Mouse (Mus musculus): Measurements from ENCODE around the gene Hk1.

Gene Hk1

DNA sequence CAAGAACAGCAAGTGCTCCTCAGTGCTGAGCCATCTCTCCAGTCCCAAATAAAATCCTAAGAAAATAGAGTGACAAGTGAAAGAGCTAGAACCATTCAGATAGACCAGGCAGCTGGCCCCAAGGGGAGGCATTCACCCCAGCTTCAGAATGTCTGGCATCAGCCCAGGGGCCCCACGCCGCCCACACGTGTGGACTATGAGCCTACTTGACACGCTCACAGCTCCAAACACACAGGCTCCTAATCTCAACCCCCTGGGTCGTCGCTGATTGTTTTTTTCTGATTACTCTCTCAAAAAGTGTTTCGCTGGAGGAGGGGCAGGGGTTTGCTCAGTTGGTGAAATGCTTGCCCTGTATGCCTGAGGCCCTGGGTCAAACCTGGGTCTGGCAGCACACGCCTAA lies 63.2 kb downstream of the Hk1 start:
- no peak for DNase-seq

DNA sequence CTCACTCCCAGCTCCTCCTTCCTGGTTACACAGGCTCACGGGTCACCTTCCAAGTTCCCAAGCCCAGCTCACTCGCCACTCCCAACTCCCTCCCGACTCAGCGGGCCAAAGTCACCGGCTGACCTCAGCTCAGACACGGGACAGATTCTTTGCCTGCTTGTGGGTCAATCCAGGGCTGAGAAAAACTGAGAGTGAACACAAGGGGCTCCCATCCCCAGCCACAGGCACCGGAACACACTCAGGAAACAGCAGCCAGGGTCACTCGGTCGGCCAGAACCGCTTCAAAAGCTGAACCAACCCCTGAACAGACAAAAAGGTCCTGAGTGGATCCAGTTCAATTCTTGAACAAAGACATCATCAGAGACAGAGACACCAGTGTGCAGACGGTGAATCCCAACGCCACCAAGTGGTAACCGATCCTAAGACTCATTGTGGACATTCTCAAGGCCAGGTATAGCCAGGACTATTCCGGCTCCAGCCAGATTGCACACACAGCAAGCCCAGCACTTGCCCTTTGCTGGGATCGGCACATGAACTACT lies 65.8 kb downstream of the Hk1 start:
- peak in 1 of 2 experiments; percentile 31 for DNase-seq

DNA sequence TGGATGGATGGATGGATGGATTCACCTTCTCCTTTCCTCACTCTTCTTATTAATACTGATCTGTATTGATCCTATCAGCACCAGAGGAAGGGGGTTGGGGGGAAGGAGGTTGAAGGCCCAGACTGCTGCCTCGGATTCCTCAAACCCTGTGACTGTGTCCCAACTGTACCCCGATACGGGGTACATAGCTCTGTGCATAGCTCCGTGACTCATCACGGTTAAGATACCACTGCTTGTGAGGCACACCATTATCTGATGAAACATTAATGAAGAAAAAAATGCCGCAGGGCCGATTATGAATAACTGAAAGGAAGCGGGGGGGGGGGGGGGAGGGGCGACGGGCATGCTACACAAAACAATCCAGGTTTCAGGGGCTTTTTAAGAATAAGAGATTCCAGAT lies 66.6 kb downstream of the Hk1 start:
- DNase-seq = no peak

DNA sequence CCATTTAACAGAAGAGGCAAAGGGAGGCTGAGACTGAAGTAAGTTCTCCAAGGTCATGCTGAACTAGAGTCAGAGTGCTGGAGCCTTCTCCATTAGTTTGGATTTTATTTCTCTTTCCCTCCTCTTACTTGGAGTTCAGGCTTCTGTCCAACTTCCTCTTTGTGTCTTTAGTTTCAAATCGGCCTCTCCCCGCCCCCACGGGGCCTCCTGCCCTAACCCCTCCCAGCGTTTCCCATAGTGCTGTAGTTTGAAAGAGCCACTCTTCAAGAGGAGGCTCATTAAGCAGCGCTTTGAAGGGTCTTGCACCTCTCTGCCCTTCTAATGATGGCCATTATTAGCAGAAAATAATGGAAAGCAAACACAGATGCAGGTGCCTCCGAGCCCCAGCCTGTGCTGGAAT lies 68.2 kb downstream of the Hk1 start:
- DNase-seq = peak; percentile 72 to 79

DNA sequence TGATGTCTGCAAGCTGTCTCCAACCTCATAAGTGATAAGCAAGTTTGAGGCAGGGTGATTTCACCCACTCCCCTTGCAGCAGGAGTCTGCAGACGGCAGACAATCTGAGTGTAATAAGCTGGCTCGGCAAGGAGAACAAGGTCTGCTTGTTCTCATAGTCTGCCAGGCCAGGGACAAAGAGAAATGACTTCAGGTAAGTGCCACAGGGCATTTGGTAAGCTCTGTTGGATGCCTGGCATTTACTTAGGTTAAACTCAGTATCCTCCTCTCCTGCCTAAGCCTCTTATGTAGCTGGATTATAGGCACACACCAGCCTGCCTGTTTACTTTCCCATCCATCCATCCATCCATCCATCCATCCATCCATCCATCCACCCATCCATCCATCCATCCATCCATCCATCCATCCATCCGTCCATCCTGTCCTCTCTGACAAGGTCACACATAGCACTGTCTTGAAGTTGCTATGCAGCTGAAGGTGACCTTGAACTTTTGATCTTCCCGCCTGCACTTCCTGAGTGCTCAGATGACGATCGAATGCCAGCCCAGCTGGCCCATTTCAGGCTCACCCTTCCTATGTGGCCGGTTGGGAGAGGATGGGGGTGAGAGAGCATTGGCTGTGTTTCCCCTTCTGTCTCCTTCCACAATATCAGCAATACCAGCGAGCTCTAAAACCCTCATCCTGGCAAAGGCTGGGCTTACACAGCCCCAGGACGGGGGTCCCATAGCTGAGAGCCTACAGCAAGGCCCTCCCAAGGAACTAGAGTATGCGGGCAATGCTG lies 69.3 kb downstream of the Hk1 start:
- peak in 1 of 2 experiments; percentile 33 for DNase-seq

DNA sequence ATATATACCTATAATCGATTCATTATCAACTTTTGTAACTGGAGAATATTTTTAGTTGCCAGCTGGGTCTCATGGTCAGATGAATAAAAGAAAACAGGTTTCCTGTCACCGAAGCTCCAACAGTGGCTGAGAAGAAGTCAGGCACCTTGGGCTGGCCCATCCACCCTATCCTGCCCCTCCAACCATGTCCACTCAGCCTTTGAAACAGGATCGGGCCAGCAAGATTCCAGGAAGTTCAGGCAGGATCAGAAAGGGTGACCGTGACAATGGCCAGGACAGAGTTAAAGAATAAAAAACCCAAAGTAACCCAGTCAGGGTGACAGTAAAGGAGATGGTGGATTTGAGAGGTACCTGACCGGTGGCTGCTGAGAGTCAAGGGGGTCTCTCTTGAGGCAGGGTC lies 70.1 kb downstream of the Hk1 start:
- DNase-seq = no peak

DNA sequence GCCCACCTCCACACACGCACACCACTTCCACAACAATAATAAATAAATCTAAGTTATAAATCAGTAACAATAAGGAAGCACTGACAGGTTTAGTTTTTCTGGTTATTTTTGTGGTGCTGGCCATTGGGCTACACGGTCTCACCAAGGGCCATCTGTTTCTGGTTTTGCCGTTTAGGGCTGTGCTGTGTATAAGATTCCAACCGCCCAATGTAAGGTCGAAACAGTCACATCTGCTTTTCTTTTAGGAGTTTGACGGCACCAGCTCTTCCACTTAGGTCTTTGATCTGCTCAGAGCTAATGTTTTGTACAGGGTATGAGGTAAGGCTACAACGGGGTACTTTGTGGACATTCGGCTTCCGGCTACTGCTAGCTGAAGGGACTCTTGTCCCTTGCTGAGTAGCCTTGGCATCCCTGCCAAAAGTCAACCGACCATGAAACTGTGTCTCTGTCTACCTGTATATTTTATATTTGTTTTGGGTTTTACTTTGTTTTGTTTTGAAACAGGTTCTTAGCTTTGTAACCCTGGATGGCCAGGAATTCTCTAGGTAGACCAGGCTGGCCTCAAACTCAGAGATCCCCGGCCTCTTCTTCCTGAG lies 70.7 kb downstream of the Hk1 start:
- DNase-seq = no peak

DNA sequence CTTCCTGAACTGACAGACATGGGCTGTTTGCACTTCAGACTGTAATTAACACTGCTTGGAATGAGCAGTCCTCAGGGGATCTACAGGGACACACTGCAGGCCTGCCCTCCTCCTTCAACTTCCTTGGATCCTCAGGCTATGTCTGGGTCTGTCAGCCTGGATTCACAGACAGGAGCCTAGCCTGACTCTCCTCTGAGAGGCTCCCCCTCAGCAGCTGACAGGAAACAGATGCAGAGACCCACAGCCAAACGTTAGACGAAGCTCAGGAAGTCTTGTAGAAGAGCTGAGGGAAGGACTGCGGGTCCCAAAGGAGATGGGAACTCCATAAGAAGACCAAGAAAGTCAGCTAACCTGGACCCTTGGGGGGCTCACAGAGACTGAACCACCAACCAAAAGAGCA lies 73.2 kb downstream of the Hk1 start:
- DNase-seq = no peak

DNA sequence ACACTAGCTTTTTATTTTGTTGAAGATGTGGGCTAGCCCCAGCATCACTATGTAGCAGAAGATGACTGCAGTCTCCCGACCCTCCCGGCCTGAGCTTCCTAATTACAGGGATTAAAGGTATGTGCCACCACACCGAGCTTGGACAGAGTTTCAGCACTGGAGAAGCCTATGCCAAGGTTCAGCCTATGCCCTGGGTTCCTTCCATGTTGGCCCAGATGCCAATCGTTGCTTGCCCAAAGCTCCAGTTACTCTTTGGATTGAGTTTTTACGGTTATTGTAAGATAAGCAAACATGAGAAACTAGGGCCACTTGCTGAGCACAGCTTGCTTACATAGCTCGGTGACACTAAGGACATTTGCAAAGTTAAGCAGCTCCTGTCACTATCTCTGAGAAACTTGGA lies 74.6 kb downstream of the Hk1 start:
- DNase-seq = no peak

DNA sequence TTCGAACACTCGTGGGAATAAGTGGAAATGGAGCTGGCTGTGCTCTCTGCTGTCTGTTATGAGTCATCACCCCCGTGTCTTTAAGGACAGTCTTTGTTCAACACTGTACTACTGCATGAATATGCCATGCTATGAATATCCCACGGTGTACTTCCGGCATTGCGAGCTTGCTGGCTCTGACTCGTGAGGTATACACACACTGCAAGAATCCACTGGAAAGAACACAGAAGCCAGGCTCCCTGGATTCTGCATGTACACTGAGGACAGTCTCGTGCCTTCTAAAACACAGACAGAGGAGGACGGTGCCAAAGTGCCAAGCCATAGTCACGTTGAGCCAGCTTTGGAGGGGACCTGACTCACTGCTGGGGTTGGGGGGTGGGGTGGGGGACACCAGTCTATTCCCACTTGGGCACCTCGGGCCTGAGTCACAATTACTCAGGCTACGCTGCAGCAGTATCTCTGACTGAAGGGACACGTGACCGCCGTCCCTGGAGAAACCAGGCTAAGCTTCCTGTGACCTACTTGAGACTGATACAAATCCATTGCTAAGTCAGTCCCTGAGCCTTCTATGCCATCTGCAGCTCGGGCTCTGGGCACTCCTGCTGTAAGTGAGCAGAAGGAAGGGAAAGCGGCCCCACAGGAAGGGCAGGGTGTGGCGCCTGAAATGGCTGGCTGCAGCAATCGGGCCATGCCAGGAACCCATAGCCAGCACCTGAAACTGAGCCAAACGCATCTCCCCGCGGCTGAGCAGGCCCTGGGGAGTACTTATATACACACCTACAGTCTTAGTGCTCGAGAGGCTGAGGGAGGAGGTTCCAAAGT lies 79.5 kb downstream of the Hk1 start:
- peak; percentile 45 to 76 for DNase-seq

DNA sequence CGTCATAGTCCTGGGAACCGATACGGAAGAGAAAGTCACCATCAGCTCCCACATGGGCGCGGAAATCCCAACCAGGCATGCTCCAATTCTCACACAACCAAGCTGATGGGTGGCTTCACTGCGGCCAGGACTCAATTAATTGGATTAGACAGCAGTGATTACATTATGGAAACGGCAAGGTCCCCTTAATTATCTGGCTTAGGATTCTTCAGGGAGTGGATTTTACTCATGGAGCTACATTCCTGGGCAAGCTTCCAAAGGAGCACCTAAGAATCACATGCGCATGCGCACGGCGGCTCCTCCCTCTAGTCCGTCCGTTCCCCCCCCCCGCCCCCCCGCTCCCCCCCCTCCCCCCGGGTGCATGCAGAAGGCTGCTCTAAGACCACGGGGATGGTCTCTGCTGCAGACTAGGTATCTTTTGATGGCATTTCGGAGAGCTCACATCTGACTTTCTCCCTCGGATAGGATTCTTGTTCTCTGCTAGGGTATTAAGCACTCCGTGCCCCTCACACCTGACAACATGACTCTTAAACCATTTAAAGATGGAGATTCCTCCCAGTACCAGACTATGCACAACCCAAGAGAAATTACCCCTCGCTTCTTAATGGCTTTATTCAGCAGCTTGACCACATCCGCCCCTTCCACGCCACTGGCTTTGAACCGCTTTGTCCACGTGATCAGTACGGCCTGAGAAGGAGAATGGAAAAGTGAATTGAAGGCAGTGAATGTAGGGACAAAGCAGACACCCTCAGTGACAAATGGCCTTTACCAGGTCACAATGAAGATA lies 83.4 kb downstream of the Hk1 start:
- peak in 1 of 2 experiments; percentile 20 for DNase-seq

DNA sequence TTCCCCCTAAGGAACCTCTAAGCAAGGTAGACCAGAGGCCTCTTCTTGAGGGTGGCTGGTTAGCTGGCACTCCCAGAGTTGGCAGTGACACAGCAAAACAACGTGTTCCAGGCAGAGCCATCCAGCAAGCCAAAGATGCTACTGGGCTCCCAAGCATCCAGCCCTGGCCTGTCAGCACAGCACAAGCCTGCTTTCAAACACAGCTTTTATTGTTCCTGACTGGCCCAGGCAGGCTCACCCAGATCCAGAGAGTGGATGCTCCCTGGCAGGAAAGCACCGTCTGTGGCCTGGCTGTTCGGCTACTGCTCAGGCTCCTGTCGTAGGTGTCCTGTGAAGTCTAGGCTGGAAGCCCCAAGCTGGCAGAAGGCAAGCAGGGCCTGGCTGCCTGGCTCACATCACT lies 85.6 kb downstream of the Hk1 start:
- no peak for DNase-seq

DNA sequence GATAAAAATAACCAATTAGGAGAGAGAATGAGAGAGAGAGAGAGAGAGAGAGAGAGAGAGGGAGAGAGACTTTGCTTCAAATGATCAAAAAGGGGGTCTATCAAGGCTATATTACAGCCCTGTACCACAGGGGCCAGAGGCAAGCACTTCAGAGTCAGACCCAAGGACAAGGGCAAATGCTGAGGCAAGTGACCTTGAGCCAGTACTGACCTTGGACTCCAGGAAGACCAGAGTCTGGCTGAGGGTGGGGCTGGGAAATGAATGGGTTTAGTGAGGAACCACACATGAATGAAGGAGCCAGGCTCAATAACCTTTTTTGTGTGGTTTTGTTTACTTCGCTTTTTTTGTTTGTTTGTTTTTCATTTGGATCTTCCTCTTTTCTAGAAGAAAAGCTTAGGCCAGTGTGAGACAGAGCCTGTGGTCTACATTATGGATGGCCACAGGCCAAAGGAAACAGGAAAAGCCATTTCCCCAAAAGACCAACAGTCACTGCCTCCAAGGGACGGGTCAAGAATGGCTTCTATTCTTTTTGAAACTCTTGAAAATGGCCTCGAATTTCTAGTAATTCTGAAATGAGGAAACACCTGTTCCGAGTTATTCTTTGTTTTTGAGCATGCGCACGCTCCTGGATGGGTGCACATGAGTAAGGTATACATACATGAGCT lies 92.1 kb downstream of the Hk1 start:
- no peak for DNase-seq

DNA sequence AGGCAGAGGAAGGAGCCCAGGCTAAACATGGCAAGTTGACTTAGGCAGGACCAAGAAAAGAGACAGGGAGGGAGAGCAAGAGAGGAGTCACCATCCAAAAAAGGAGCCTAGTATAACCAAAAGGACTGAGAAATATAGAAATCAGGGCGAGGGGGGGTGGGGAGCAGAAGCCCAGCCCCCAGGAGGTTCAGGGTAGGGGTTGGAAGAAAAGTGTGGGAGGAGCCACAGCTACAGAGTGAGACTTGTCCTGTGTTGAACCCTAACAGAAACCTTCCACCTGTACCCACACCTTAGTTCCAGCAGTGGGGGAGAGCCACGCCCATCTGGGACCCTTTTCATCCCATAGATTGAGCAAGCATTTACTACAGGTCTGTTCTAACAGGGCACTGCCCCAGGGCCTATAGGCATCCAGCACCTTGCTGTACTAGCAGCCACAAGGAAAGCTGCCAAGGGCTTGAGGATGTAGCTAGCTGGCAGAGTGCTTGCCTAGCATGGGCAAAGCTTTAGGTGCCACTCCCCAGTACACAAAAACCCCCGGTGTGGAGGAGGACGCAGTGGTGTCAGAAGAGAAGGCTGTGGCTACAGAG lies 96.4 kb downstream of the Hk1 start:
- DNase-seq = no peak

DNA sequence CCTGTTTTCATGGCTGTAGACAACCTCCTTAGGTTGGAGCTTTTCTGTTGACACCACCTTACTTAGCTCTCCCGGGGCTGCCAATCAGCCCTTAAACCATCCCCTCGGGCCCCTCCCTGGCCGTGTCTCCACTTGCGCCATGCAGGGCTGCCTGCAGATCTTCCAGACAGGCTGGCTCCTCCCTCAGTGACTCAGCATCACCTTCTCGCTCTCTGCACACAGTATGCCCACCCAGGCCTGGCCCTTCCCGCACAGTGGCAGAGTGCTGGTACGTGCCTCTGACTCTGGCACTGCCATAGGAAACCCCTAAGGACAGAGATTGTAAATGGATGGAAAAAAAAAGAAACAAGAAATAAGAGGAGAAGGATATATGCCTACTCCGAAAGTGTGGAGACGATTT lies 96.9 kb downstream of the Hk1 start:
- DNase-seq = no peak

DNA sequence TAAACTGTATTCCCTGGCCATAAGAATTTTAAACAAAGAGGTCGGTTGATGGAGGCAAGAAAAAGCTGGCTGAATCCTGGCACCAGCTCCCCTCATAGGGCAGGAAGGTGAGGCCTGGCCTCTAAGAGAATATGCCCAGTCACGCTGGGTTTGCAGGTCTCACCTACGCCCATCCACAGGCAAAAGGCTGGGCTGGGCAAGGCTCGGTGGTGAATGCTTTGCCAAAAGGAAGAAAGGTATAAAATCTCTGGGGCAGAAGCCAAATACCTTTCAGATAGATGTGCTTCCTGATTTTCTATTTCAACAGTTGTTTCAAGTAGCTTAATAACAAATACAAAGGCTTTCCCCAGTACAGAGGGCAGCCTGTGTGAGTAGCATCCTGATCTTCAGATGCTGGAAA lies 100.0 kb downstream of the Hk1 start:
- no peak for DNase-seq

DNA sequence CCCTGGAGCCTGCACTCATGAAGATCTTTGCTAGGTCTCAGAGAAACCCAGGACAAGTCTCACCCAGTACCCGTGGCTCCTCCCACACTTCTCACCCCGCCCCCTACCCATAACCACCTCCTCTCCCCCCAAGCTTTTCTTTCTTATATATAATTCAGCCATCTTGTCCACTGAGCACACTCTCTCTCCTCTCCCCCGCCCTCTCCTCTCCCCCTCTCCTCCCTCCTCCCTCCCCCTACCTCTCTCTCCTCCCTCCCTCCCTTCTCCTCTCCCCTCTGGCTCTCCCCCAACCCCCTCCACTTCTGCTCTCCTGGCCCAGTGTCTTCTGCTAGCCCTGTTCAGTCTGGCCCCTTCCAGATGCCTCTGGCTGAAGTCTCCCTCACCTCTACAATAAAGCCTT lies 100.6 kb downstream of the Hk1 start:
- DNase-seq = no peak

DNA sequence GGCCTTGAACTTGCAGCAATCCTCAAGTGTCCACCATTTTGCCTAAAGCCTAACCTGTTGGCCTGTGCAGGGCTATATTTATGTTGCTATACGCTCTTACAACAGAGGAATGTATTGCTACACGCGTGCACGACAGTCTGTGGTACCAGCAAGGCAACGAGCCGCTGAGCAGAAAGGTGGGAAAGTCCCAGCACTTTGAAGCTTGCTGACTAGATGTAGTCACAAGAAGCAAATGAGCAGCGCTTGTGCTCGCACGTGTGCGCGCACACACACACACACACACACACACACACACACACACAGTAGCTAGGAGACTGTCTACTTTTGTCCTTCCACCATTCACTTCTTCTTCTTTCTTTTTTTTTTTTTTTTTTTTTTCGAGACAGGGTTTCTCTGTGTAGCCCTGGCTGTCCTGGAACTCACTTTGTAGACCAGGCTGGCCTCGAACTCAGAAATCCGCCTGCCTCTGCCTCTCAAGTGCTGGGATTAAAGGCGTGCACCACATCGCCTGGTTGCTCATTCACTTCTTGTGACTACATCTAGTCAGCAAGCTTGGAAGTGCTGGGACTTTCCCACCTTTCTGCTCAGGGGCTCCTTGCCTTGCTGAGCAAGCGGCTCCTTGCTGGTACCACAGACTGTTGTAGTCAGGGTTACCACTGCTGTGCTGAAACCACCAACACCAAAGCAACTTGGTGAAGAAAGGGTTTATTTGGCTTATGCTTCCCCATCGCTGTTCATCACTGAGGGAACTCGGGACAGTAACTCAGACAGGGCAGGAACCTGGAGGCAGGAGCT lies 102.0 kb downstream of the Hk1 start:
- no peak for DNase-seq

DNA sequence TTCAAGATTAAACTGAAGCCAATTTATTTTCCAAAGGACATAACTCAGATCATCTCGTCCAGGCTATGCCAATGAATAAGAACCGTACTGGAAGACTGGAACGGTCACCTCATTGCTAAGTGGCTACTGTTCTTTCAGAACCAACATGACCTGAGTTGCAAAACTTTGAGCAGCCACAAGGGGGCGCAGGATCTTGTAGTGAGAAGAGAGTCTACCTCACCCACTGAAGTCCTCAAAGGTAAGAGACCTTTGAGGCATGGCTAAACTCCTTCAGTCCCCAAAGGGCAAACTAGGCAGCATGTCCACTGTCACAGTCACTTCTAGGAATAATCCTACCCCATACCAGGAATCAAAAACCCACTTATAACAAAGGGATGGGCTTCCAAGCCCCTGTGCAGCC lies 104.5 kb downstream of the Hk1 start:
- peak; percentile 73 to 86 for DNase-seq

DNA sequence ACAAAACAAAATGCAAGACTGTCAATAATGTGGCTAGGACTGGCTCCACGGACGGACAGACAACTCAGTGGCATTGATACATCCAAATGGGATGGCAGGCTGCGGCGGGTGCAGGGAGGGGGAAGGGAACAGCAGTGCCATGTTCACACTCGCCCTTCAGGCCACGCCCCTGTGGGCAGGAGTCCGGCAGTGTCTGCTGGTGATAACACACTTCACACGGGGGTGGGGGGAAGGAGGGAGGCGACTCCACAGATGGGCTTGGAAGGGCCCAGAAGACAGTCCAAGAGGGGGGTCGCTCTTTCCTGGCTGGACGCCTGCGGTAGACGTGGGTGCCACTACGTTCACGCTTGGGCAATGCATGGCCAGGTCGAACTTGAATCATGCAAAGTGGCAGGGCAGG lies 110.4 kb downstream of the Hk1 start:
- DNase-seq = no peak

DNA sequence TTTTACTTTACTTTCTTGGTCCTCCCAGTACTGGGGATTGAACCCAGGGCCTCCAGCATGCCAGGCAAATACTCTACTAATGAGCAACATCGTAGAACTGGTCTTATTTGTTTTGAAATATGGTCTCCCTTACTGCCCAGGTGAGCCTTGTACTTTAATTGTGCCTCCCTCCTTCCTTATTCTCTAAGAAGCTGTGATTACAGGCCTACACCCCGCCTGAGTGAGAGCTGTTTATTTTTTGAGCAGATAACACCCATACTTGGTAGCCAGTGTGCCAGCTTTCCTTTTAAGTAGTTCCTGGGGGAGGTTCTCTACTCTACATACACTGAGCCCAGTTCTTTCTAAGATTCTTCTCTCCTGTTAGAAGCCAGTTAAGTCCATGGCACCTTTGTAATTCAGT lies 115.4 kb downstream of the Hk1 start:
- DNase-seq = no peak

Measured in lung, postnatal 4 days (tissue).